Mouse (Mus musculus) bone marrow, adult 2 months (tissue): ENCODE results near the gene Crabp2.

Experiments
- CTCF ChIP-seq: fragments of 200-500 bp; IDR thresholded peaks from 2 replicates; pipeline ENCODE4 v1.5.1; 2011; ENCODE audit warnings: low read length, control low read depth; ENCODE audit not compliant: control insufficient read depth, insufficient read depth
- POLR2A ChIP-seq: fragments of 200-500 bp; IDR thresholded peaks from 2 replicates; pipeline ENCODE4 v1.6.1; 2011; ENCODE audit warnings: low read depth, mild to moderate bottlenecking, control low read depth, low read length, borderline replicate concordance; ENCODE audit not compliant: control insufficient read depth

DNA sequence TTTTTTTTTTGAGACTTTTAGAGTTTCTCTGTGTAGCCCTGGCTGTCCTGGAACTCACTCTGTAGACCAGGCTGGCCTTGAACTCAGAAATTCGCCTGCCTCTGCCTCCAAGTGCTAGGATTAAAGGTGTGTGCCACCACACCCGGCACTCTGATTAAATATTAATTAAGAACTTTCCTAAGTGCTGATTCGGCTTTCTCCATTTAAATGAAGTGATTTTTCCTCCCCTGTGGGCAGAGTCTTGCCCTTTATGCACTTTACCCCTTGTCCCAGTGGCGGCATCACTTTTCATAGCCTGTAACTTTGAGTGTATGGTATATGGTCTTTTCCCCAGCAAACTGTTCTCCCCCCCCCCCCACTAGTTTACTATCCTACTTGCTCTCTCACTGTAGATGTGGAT, 13.3 kb upstream of the Crabp2 start:
- TF ChIP-seq POLR2A (no peak), CTCF (no peak)
